Mouse (Mus musculus) intestine, embryonic 14.5 days (tissue): ENCODE measurements around the gene Nps. TPM values are rescaled to one million over a fixed set of nuclear protein-coding genes. Genes with fewer than 3 reads are reported as not detected.

Source experiments
- ATAC-seq: fragments of 200-750 bp; cut with Nextera tagmentation; replicated peaks from 2 replicates; pipeline ENCODE4 v1.8.0; 2017; ENCODE audit warnings: low read depth, moderate number of reproducible peaks, moderate TSS enrichment, moderate library complexity; ENCODE audit not compliant: low FRiP score, low TSS enrichment
- DNase-seq: peaks from one replicate; pipeline ENCODE4 v3.0.0-alpha.2; 2018; ENCODE audit warnings: low spot score
- H3K27ac ChIP-seq: fragments of 300-500 bp; sonication (generic); 2 replicates; pipeline ENCODE4 v1.5.1; 2014; ENCODE audit warnings: low read depth, mild to moderate bottlenecking, control low read depth
- H3K27me3 ChIP-seq: fragments of 300-500 bp; sonication (generic); replicated peaks from 2 replicates; pipeline ENCODE4 v1.6.1; 2014; ENCODE audit warnings: low read length, control low read depth; ENCODE audit not compliant: control insufficient read depth, insufficient read depth
- H3K36me3 ChIP-seq: fragments of 300-500 bp; sonication (generic); 2 replicates; pipeline ENCODE4 v1.6.1; 2014; ENCODE audit warnings: low read length, control low read depth; ENCODE audit not compliant: control insufficient read depth, insufficient read depth
- H3K4me1 ChIP-seq: fragments of 300-500 bp; sonication (generic); replicated peaks from 2 replicates; pipeline ENCODE4 v1.6.1; 2014; ENCODE audit warnings: low read length, control low read depth, mixed read lengths; ENCODE audit not compliant: control insufficient read depth, insufficient read depth
- H3K4me2 ChIP-seq: fragments of 300-500 bp; sonication (generic); 2 replicates; pipeline ENCODE4 v1.6.1; 2014; ENCODE audit warnings: low read length
- H3K4me3 ChIP-seq: fragments of 300-500 bp; sonication (generic); 2 replicates; pipeline ENCODE4 v1.5.1; 2014; ENCODE audit warnings: low read depth, low read length, control low read depth, mixed read lengths
- H3K9ac ChIP-seq: fragments of 300-500 bp; sonication (generic); 2 replicates; pipeline ENCODE4 v1.6.1; 2014; ENCODE audit warnings: mild to moderate bottlenecking, low read length
- H3K9me3 ChIP-seq: fragments of 300-500 bp; sonication (generic); 2 replicates; pipeline ENCODE4 v1.6.1; 2016; ENCODE audit warnings: low read length, control low read depth; ENCODE audit not compliant: control insufficient read depth
- WGBS: fragments of 180-500 bp; shearing (Covaris S2); extraction: QIAGEN DNeasy Blood & Tissue Kit; methylation state at CpG from one replicate; pipeline ENCODE4 v1.1.7; 2014; 5-methylcytosine and 5-hydroxymethylcytosine counted together
- polyA plus RNA-seq: library from polyadenylated mRNA; unstranded; fragments of >200 nt; fragmentation: Nextera tagmentation; extraction: Ambion mirVana; gene quantifications from 2 replicates; pipeline ENCODE4 v1.2.1, GENCODE M21; 2014

Nps gene
- polyA plus RNA-seq, 1 experiment from 2014 or later: not detected

- no peak overlapping the region for H3K4me2 ChIP-seq
- no peaks in the 10 kb centered on the region for H3K4me1 ChIP-seq
- H3K27me3 ChIP-seq: no peaks in the 10 kb centered on the region
- ATAC-seq (no peak), DNase-seq (no peak)
- 82% methylated on average over 15 of the region's 15 CpGs for WGBS
- no peak overlapping the region for H3K27ac ChIP-seq
- no peaks in the 10 kb centered on the region for H3K36me3 ChIP-seq
- H3K9ac ChIP-seq: no peak overlapping the region
- no peaks in the 10 kb centered on the region for H3K9me3 ChIP-seq
- H3K4me3 ChIP-seq: no peak overlapping the region
Measured at GRCm38 (mm10) chr7:135291646-135292236, 33.2 kb downstream of the Nps start.

GRCm38 (mm10) chr7:135294498-135294897 lies 36.0 kb downstream of the Nps start:
- no peak overlapping the region for H3K27ac ChIP-seq
- H3K36me3 ChIP-seq: no peaks in the 10 kb centered on the region
- H3K4me1 ChIP-seq: no peaks in the 10 kb centered on the region
- no peak overlapping the region for H3K4me2 ChIP-seq
- no peak overlapping the region for H3K4me3 ChIP-seq
- ATAC-seq (no peak), DNase-seq (no peak)
- no peak overlapping the region for H3K9ac ChIP-seq
- no peaks in the 10 kb centered on the region for H3K27me3 ChIP-seq
- WGBS: 94% methylated on average over 3 of the region's 3 CpGs
- H3K9me3 ChIP-seq: no peaks in the 10 kb centered on the region

DNA sequence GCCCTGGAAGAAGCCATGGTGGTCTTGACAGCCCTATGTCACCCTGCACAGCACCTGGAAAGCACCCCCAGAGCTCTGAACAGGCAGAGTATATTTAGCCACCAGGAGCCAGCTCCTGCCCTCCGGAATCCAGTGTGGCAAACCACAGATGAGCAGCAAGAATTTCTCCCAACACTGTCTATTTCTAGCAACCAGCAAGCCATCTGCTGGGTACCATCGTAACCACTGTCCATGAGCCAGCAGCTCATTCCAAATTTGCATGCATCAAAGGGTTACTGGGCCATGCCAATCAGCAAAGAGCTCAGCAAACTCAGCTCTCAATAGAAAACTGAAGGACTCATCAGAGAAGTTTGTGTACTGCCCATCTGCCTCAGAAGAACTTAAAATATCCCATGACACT lies 46.0 kb downstream of the Nps start:
- Histone ChIP-seq H3K36me3 (no peaks in the 10 kb centered on the region), H3K27me3 (no peaks in the 10 kb centered on the region), H3K9ac (no peak overlapping the region), H3K9me3 (no peaks in the 10 kb centered on the region), H3K4me3 (no peak overlapping the region), H3K4me1 (no peaks in the 10 kb centered on the region), H3K27ac (no peak overlapping the region), H3K4me2 (no peak overlapping the region)
- DNase-seq (no peak), ATAC-seq (no peak)
- 91% methylated on average over 2 of the region's 2 CpGs for WGBS

Other genes starting within 250 kb of the Nps start
- not detected in 2 replicates for gene Foxi2, start 151.6 kb downstream of the Nps start, polyA plus RNA-seq